Mouse (Mus musculus) frontal cortex, postnatal 36 days (tissue): ENCODE results near the gene Gm9508.
A peak's percentile ranks its signal among the peaks of the same experiment; 100 is the strongest.
"Not testable (repeated sequence)": the region's sequence is repeated elsewhere in the genome, so short reads cannot be mapped to it uniquely, and the experiment has no call there.

Source experiments
- DNase-seq, 2 experiments: peaks; one replicate each; pipeline ENCODE4 v3.0.0; 2022; ENCODE audit warnings: low spot score in 2 of 2

The Gm9508 gene

DNA sequence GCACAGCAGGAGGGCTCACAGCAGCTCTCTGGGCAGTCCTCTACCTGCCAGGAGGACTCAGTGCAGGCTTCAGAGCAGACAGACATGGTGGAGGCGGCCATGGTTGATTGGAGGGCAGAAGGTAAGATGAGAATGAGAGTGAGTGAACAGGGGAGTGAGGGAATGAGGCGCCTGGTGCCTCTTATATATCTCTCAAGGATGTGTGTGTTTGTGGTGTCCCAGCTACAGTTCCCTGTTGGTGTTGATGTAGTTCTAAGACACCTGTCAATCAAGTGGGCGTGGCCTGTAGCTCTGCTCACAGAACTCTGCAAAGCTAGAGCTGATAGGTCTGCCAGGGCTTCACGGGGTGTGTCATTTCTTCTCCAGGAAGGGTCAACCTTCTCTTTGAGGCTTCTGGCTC, at the start of gene Gm9508:
TSS of gene Gm9508 (minus strand) at position 101 of the 400 bp plus-strand sequence.
- no peak for DNase-seq

DNA sequence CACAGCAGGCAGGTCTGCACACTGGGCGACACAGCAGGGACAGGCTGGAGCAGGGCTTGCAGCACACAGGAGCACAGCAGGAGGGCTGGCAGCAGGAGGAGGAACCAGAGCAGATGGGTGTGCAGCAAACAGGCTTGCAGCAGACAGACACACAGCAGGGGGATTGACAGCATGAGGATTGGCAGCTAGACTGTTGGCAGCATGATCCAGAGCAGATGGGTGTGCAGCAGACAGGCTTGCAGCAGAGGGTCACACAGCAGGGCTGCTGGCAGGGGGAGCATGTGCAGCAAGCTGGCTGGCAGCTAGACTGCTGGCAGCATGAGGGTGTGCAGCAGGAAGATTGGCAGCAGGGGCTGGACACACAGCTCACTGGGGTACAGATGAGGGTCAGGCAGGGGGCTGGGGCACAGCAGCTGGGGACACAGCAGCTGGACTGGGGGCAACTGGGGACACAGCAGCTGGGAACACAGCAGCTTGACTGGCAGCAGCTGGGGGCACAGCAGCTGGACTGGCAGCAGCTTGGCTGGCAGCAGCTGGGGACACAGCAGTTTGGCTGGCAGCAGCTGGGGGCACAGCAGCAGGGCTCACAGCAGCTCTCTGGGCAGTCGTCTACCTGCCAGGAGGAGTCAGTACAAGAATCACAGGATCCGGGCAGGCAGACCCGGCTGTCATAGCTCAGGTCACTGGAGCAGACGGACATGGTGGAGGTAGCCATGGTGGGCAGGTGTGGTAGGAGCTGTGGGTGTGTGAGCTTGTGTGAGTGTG, 45.1 kb upstream of the Gm9508 start, which contains the start of gene Gm18596:
TSS of gene Gm18596 (minus strand) at position 715 of the 765 bp plus-strand sequence.
- DNase-seq: not testable (repeated sequence)

DNA sequence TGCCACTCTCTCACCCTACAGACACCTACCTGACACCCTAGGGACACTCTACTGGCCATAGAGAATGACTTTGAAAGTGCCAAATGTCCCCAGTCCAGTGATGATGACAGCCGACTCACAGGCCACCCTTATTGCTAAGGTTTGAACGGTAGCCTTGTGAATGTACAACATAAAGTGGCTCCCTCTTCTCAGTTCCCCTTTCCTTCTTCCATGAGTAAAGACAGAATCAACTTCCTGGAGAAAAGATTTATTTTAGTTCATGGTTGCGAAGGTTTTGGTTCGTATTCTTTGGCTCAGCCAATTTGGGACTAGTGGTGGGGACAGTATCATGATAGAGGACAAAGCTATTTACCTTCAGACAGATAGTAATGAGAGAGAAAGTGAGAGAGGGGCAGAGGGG, 41.9 kb upstream of the Gm9508 start:
- no peak for DNase-seq

DNA sequence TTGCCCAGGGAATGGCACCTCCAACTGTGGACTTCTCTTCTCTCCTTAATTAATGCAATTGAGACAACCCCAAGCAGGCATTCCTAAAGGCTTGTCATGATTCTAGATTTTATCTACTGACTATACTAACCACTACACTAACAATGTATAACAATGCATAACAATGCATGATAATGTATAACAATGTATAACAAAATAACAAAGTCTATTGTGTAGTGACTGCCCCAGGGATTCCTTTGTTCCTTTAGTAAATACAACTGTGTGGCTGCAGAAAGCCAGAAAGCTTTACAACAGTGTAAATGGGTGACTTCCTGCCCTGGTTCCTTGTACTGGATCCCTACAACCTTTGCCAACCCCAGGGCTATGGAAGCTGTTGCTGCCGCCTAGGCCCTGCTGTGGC, 38.9 kb upstream of the Gm9508 start:
- DNase-seq: no peak

DNA sequence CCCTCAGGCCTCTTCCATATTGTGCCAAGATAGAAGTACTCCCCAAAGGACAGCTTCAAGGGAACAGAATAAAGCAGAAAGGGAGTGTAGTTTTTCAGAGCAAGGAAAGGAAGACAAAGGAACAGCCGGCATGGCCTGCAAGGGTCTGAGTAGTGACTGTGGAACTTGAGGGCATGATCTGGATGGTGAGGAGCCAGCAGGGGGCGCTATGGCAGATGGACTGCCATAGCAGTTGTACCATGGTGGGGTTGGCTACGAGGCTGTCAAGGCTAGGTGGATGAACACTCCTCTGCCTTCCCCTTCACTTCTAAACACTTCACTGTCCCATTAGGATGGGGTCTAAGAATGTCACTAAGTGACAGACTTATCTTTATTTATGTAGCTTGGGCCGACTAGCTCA, 32.2 kb upstream of the Gm9508 start:
- no peak for DNase-seq

DNA sequence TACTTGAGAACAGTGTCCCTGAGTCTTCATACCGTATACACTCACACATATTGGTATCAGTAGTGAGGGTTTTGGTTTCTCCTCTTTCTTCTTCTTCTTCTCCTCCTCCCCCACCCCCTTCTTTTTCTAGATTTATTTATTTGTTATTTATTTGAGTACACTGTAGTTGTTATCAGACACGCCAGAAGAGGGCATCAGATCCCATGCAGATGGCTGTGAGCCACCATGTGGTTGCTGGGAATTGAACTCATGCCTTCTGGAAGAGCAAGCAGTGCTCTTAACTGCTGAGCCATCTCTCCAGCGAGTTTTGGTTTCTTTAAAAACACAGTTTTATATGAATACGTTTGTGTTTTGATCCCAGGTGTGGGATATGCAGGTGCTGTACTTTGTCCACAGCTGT, 31.2 kb upstream of the Gm9508 start:
- no peak for DNase-seq

DNA sequence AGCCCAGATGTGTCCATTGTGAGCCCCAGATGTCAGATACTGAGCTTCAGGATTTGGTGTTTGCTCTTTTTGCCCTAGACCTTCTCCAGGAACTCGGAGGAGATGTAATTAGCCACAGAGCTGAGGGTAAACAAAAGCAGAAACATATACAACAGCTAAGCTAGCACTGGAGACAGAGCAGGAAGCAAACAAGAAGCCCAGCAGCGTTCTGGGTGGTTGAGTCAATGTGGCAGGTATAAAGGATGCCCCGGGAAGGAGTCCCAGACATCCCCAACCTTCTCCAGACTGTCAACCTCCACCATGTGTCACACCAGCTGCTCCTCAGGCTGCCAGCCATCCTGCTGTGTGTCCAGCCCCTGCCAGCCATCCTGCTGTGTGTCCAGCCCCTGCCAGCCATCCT, 29.2 kb upstream of the Gm9508 start, which contains the start of gene Gm10100:
TSS of gene Gm10100 (plus strand) at position 301 of the 400 bp plus-strand sequence.
- DNase-seq: no peak

DNA sequence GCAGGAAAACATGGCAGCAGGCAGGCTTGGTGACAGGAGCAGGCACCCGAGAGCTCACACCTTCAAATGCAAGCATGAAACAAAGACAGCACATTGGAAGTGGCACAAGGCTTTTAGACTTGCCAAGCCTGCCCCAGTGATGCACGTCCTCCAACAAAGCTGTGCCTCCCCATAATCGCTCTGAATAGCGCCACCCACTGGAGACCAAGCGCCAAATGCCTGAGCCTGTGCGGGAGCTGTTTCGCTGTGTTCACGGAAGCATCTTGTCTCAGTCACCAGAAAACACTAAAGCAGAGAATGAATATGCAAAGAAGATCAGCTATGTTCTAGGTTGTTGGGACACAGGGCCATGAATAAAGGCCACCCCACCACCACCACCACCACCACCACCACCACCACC, 27.8 kb upstream of the Gm9508 start:
- DNase-seq: no peak

DNA sequence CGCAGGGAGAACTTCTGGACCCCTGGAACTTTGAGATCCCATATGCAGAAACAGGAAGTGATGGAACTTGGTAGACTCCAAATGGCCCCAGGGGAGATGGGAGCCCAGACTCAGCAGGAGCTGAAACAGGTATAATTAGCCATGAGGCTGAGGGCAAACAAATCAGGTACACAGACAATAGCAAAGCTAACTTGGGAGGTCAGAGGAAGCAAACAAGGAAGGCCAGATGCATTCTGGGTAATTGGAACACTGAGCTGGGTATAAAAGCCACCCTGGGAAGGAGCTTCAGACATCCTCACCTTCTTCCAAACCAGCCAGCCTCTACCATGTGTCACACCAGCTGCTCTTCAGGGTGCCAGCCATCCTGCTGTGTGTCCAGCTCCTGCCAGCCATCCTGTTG, 23.3 kb upstream of the Gm9508 start, which contains the start of gene Krtap12-1:
TSS of gene Krtap12-1 (plus strand) at position 301 of the 400 bp plus-strand sequence.
- DNase-seq: not testable (repeated sequence)

DNA sequence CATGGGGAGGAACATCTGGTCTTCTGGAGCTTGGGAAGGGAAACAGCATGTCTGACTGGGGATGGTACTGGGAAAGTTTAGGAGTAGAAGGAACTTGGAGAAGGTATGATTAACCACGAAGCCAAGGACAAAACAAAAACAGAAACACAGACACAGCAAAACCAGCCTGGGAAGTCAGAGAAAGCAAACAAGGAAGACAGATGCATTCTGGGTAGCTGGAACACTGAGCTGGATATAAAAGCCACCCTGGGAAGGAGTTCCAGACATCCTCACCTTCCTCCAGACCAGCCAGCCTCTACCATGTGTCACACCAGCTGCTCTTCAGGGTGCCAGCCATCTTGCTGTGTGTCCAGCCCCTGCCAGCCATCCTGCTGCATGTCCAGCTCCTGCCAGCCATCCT, 18.5 kb upstream of the Gm9508 start, which contains the start of gene Gm10142:
TSS of gene Gm10142 (plus strand) at position 301 of the 400 bp plus-strand sequence.
- DNase-seq: no peak

DNA sequence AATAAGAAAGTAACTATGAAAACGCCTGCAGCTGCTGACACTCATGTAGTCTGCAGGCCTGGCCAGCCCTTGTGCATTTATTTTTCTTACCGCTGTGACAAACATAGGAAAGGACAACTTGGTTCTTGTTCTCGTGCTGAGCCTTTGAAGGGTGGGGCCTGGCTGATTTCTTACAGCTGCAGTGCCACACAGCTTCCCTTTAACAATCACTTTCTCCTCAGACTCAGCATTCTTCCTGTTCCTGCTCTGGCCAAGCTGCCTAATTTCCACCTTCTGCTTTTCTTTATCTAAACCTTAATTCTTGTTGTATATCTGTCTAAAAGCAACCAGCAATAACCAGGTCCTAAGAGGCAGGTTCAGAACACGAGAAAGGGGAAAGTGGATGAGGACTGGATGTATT, 16.7 kb upstream of the Gm9508 start:
- DNase-seq: no peak

DNA sequence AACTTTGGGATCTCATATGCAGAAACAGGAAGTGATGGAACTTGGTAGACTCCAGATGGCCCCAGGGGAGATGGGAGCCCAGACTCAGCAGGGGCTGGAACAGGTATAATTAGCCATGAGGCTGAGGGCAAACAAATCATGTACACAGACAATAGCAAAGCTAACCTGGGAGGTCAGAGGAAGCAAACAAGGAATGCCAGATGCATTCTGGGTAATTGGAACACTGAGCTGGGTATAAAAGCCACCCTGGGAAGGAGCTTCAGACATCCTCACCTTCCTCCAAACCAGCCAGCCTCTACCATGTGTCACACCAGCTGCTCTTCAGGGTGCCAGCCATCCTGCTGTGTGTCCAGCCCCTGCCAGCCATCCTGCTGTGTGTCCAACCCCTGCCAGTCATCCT, 14.1 kb upstream of the Gm9508 start, which contains the start of gene Gm10024:
TSS of gene Gm10024 (plus strand) at position 301 of the 400 bp plus-strand sequence.
- DNase-seq: not testable (repeated sequence)

DNA sequence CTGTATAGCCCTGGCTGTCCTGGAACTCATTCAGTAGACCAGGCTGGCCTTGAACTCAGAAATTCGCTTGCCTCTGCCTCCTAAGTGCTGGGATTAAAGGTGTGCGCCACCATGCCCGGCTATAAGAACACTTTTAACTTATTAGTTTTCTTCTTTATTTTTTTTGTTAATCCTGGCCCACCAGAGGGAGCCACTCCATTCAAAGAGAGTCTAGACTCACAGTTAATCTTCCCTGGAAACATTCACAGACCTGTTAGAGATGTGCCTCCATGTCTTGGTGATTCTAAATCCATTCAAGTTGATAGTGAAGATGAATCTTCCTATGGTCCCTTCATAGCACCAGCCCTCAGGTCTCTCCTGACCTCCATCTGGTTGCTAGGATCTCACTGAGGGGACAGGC, 12.8 kb upstream of the Gm9508 start:
- no peak for DNase-seq

DNA sequence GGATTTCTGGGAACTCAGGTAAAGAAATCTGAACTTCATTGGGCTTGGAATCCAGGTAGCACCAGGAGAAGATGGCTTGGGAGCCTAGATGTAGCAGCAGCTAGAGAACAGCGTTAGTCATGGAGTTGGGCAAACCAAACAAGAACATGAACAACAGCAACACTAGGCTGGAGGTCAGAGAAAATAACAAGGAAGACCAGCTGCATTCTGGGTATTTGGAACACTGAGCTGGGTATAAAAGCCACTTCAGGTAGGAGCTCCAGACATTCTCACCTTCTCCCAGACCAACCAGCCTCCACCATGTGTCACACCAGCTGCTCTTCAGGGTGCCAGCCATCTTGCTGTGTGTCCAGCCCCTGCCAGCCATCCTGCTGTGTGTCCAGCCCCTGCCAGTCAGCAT, 9.3 kb upstream of the Gm9508 start, which contains the start of gene Gm10272:
TSS of gene Gm10272 (plus strand) at position 301 of the 400 bp plus-strand sequence.
- DNase-seq: no peak

DNA sequence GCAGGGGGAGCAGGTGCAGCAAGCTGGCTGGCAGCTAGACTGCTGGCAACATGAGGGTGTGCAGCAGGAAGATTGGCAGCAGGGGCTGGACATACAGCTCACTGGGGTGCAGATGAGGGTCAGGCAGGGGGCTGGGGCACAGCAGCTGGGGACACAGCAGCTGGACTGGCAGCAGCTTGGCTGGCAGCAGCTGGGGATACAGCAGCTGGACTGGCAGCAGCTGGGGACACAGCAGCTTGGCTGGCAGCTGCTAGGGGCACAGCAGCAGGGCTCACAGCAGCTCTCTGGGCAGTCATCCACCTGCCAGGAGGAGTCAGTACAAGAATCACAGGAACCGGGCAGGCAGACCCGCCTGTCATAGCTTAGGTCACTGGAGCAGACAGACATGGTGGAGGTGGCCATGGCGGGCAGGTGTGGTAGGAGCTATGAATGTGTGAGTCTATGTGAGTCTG, 6.7 kb downstream of the Gm9508 start, which contains the start of gene Gm19402:
TSS of gene Gm19402 (minus strand) at position 402 of the 452 bp plus-strand sequence.
- DNase-seq: not testable (repeated sequence)

DNA sequence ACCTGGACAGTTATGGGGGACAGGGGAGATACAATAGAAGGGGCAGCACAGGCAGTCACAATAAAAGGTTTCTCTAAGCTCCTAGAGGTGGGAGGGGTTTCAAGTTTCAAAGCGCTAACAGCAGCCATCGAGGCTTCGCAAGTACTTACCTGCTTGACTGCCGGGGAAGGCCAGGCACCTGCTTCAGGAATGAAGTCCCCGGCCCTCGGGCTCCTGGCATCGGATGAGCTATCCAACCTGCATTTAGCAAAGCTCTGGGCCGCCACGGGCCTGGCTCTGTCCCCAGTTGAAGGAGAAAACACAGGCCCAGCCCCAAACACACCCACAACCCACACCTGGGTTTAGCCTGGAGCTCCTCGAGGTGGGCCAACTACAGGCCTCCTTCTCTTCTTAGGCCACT, 10.0 kb downstream of the Gm9508 start:
- DNase-seq: no peak

DNA sequence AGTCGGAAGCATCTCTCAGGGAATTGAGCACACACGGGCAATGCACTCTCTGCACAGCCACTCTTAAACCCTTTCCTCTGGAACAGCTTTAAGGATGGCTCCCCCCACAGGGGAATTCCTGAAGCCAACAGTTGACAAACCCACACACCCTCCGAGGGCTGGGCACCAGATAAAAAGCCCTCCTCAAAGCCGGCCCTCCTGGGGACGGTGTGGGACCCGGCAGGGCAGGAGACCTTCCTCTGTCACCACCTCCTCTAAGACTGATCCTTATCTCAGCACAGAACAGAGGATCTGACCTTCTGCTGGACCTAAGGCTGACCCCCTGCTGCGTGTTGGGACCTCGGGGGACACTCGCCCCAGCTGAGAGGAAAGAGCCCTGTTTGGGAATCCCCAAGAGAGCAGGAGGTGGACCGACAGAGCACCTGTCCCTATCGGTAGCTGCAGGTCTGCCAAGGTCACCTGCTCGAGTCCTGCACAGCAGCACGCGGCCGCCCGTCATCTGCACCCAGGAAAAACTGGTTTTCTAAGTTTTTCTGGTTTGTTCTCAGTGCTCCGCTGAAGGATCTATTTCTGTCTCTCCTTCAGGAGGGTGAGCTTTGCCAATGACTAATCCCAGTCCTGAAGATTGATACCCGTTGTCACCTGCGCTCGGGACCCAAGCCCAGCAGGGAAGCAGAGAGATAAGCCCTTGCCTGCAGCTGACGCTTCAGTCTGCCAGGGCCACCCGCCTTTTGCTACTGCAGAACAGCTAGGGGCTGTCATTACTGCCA, 11.0 kb downstream of the Gm9508 start, which contains the start of gene Tspear:
TSS of gene Tspear (plus strand) at position 675 of the 770 bp plus-strand sequence.
- no peak for DNase-seq

DNA sequence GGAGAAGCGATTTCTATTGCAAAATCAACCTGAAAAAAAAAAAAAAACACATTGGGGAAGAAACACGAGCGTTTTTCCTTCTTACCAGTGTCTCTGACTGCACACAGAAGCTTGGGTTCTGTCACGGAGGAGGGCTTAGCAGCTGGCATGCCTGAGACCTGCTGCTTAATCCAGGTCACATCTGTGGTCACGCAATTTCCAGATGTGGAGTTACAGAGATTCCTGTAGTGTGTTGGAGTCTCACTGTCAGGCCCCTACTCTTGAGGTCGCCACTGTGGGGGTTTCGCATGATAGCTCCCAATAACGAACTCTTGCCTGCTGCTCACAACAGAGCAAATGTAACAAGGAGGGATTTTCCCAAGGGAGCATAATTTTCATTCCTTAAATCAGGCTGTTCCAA, 12.9 kb downstream of the Gm9508 start:
- no peak for DNase-seq

DNA sequence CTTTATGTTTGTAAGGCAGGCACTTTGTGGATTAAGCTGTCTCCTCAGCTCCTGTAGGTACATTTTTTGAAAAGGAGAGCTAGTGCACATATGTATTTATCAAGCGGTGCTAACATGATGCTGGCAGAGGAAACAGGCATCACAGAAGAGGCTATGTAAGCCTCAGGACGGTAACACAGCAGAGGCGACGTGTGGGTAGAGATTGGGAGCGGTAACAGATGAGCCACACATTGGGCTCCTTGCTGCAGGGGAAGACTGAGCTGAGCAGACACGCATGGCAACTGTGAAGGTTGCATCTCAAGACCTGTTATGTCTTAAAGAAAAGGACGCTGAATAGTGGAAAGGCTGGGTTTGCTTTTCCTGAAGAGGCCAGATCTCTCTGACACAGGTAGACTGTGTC, 14.0 kb downstream of the Gm9508 start:
- DNase-seq: peak; percentile 31 to 47

DNA sequence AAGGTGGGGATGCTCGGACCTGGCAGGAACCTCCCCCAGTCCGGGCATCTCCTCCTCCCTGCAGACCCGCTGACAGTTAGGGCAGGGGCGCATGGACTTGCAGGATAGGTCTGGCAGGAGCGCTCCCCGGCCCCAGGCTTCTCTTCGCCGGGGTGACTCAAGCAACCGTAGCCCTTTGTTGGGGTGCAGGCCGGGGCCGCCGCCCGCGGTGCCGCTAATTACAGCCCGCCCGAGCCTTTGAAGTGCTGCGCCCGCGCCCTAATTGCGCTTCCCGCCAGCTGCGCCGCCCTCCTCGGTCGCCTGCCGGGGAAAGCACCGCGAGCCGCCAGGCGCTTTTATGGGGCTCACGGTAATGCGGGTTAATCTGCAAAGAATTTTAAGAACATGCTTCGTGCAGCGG, 19.5 kb downstream of the Gm9508 start:
- DNase-seq: no peak

DNA sequence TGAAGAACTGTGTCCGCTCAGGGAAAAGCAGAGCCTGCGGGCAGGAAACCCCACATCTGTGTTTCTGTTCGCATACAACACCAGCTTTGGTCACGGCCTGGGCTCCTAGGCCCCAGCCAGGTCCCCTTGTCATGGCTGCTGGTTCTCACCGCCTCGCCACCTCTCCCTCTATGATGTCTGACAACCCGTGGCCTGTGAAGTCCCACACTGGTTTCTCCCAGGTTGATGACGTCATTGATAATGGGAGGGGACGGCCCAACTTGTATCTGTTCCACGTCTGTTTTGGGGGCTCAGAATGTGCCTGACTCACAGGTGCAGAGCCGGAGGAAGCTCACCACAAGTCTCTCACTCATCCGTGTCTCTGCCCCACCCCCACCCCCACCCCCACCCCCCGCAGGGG, 23.3 kb downstream of the Gm9508 start:
- DNase-seq: no peak

DNA sequence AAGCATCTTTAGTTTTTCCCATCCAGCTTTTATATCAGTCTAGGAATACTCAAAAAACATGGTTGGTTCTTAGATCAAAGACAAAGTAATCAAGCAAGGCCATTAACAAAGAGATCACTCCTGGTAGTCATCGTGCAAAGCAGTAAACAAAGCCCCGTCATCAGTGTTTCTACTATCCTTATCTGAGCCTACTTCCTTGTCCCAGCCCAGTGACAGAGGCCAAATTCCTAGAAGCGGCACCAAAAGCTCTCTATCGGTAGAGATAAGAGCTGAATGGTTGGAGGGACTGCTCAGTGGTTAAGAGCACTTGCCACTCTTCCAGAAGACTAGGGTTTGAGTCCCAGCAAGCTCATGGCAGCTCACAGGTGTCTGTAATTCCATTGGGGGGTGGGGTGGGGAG, 25.5 kb downstream of the Gm9508 start:
- DNase-seq: no peak
